Mouse (Mus musculus): ENCODE results near the gene Fkbp1a.

Gene Fkbp1a

DNA sequence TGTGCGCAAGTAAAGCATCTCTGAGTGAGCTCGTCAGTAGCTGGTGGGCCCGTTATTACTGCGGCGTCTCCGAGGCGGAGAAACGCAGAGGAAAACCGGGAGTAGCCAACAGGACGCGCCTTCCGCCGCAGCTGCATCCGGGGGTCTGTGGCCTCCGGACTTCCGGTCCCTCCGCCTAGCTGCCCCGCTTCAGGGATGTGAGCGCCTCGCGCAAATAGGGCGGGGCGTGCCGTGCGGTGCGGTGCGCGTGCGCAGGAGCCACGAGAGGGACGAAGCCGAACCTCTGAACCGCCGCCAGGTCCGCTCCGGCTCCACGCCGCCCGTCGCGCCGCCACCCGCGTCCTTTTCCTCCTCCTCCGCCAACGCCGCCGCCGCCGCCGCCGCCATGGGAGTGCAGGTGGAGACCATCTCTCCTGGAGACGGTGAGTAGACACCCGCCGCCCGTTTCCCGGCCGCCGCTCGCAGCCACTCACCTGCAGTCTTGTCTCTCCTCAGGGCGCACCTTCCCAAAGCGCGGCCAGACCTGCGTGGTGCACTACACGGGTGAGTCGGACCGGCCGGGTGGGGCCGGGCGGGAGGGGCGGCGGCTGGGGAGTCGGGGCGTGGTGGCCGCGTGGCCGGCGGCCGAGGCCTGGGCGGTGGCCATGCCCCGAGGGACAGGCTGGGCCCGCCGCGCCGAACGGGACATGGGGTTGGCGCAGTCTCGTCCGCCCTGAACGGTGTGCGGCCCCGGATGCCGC is at the start of gene Fkbp1a:
Fkbp1a (plus strand) TSS at position 161 of the 740 bp plus-strand sequence.
- peak; percentile 84 for DNase-seq (ENCODE audit: low read depth, low spot score)

DNA sequence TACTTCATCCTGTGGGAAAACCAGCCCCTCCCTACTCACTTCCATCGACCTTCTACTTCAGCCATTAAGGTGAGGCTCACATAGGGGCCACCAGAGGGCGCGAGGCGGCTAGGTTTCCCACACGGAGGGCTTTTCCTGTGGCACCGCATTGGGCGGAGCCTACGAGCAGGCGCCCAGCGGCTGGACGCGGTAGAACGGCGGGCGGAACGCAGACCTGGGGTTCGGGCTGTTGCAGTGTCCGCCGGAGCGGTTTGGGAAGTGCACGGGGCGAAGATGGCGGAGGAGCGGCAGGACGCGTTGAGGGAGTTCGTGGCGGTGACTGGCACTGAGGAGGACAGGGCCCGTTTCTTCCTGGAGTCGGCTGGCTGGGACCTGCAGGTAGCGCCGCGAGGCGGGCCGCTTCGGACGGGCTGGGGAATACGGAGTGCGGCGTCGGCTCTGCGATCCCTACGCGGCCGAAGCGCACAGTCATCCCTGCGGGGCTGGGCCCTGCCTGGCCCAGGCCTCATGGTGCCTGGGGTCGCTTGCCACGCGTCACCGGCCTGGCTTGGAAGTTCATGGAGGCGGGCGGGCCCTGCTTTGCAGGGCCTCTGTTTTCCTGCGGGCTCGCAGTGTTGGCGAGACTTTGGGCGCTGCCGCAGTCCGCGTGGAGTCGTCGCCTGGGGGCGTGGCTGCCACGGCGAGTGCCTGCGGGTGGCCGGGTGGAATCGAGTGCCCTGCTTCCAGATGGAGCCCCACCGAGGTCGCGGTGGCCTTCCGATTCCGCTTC is 48.1 kb upstream of the Fkbp1a start, which contains the start of gene Nsfl1c:
Nsfl1c (plus strand) TSS at position 148 of the 769 bp plus-strand sequence.
- DNase-seq (ENCODE audit: low read depth, low spot score) = peak; percentile 92

DNA sequence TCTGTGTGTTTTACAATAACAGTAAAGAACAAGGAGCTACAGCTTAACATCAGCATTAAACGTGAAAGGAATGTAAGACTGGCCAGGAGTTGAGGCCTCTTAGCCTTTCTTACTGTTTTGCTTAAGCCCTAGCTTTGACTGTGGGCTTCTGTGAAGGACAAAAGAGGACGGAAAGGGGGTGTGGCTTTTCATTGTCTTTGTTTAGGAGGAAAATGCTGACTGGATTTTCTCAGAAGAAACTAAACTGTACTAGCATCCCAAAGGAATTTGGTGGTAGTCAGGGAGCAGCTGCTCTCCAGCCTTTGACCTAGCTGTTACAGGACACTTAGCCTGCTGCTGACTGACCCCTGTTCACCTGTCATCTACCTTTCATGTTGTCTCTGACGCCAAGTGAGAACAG is 43.9 kb upstream of the Fkbp1a start:
- no peak for DNase-seq (ENCODE audit: low read depth, low spot score)

GRCm38 (mm10) chr2:151500442-151501007 is 41.8 kb upstream of the Fkbp1a start:
- DNase-seq (ENCODE audit: low read depth, low spot score) = no peak

DNA sequence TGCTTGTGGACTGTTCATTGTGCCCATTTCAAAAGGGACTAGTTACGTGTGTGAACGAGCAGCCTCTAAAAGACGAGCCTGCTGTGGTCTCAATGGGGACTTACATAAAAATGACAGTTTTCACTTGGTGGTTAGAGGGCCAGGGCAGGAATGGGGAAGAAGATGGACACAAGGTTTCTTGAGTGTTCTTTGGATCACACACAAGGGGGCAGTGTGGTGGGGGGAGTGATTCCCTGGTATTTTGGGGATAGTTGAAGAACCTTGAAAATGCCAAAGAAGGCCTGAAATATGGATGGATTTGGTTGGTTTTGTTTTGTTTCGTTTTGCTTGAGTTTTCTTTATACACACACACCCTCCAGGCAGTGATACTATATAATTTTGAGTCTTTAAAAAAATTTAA is 38.1 kb upstream of the Fkbp1a start:
- no peak for DNase-seq (ENCODE audit: low read depth, low spot score)

DNA sequence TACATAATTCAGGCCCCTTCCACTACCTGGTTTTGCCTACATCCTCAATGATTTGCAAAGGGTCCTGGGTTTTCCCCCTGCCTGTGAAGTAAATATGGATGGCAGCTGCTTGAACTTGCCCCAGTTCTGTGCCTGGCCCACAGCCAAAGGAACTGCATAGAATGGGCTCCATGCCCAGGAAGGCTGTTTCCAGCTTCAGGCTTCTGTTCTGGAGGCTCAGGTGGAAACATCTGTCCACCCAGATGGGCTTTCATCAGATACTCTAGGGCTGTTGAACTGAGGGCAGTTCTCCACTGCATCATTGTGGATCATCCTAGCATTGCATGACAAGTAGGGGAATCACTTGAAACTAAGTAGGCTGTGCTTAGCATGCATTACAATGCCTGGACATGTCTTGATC is 30.1 kb upstream of the Fkbp1a start:
- no peak for DNase-seq (ENCODE audit: low read depth, low spot score)

DNA sequence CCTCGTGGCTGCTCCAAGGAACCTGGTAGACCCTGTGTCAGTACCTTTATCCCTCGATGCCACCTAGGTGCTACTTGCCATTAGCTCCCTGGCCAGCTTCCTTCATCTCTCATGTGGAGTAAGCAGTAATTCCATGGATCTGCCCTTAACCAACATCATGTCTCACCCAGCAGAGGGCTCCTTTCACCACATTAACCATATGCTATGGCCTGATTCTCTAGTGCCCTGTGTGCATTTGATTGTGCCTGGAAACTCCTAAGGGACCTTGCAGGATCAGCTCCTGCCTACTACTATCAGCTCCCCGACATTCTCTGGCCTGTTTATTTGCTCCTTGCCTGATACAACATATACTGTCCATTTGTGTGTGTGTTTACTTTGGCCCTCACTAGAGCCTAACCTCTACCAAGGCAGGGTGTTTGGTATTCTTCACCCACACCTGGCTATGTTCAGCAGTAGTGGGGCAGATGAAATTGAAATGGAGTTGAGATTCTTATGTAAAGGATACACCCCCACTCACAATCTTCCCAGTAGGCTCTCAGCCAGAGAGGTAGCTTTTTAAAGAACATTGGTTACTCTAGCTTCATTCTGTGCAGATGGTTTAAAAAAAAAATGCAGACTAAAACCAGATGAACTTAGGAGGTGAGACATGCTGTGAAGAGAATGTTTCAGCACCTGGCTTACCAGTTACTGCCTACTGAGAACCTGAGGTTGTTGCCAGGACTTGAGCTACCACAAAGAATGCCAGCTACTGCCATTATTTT is 28.6 kb upstream of the Fkbp1a start:
- no peak for DNase-seq (ENCODE audit: low read depth, low spot score)

DNA sequence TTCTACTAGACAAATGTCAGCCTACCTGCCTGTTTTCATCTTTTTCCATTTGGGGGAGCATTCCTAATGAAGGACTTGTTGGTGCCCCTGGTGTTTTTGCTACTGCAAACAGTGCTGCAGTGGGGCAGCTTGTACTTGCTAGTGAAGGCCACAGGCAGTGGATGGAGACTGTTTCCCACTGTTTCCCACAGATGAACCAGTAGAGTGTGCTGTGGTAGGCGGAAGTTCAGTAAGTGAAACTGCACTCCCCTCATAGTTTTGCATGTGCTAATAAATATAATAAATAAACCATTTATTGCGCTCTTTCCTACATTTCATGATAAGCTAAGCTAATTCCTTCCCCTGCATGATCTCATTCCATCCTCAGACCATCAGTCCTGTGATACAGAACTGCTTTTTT is 23.3 kb upstream of the Fkbp1a start:
- no peak for DNase-seq (ENCODE audit: low read depth, low spot score)

GRCm38 (mm10) chr2:151524324-151525041 is 17.8 kb upstream of the Fkbp1a start:
- DNase-seq (ENCODE audit: low read depth, low spot score) = no peak

GRCm38 (mm10) chr2:151525520-151525919 is 16.8 kb upstream of the Fkbp1a start:
- DNase-seq (ENCODE audit: low read depth, low spot score) = no peak

DNA sequence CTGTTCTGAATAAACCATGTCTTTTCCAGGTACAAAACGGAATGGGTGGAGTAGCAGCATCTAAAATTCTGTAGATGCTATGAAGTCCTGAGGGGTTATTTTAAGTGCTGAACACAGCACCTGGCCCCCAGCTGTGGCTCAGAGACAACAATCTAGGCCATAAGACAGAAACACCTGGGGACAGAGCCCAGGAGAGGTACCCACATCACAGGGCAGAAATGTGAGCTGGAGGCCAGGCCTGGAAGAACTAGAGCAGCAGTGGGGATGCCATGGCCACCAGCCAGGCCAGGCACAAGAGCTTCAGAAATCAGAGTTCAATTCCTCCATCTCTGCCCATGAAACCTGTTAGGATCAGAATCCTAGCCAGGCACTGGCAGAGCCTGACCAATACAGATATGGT is 14.2 kb upstream of the Fkbp1a start:
- no peak for DNase-seq (ENCODE audit: low read depth, low spot score)

DNA sequence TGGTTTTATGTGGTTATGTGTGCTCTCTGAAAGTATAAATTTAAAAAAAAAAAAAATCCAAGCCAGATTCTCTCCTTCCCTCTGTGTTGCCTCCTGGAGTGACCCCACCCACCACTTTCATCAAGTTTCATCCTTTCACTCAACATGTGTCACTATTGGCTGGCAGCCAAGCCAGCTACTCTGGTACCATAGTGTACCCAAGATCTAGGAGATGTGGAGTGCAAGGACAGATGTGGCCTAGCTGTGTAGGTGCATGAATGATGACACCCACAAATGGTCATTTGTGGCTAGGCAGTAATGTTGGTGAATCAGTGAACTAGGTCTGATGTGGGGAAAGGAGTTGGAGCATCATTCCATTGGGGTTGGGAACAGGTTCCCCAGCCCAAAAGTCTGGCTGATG is 13.1 kb upstream of the Fkbp1a start:
- DNase-seq (ENCODE audit: low read depth, low spot score) = no peak

GRCm38 (mm10) chr2:151530378-151531230 is 11.7 kb upstream of the Fkbp1a start:
- no peak for DNase-seq (ENCODE audit: low read depth, low spot score)

- no peak for DNase-seq (ENCODE audit: low read depth, low spot score)
Measured at GRCm38 (mm10) chr2:151533632-151534031, 8.7 kb upstream of the Fkbp1a start.

DNA sequence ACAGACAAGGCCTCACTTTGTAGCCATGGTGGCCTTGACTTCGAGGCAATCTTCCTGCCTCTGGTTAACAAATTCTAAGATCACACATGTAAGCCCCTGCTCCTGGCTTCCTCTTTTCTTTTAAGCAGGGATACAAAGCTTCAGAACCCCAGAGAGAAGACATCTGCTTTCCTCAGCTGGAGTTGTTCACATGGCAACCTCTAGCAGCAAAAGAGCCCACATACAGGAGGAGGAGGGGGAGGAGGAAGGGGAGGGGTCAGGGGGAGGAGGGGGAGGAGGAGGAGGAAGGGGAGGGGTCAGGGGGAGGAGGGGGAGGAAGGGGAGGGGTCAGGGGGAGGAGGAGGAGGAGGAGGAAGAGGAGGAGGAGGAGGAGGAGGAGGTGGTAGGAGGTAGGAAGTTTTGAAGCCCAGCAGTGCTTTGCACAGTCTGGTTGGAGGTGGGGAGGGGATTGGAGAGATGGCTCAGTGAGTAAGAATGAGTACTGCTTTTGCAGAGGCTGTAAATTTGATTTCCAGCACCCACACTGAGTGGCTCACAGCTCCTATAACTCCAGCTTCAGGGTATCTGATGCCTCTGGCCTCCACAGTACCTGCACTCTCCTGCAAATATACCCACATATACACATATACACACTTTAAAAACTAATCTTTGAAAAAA is 6.2 kb upstream of the Fkbp1a start:
- DNase-seq (ENCODE audit: low read depth, low spot score) = no peak

- DNase-seq (ENCODE audit: low read depth, low spot score) = no peak
Measured at GRCm38 (mm10) chr2:151536618-151536974, 5.7 kb upstream of the Fkbp1a start.

- no peak for DNase-seq (ENCODE audit: low read depth, low spot score)
Measured at GRCm38 (mm10) chr2:151538646-151539045, 3.6 kb upstream of the Fkbp1a start.

- DNase-seq (ENCODE audit: low read depth, low spot score) = no peak
Measured at GRCm38 (mm10) chr2:151543063-151543895, 996 bp downstream of the Fkbp1a start.

DNA sequence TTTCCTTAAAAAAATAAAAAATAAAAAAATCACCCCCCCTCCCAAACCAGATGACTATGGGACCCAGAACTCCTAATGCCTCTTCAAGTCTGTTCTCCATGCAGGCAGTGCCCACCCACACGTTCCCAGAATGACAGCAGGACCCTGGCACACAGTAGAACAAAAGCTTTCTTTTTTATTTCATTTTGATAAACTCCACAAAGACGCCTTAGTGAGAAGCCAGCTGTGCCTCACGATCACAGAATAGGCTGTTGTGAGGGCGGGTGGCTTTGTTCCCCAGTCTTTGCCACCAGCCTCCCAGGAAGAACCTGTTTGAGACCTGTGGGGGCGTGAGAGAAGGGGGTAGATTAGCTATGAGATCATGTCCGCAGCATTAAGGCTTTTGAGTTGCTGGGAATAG is 2.4 kb downstream of the Fkbp1a start:
- no peak for DNase-seq (ENCODE audit: low read depth, low spot score)
